Comparison of ENCODE assay signal across 8 mouse cellular contexts in genomic region chr15:96642436-96643405, GRCm38 (mm10). TPM values are rescaled to one million over a fixed set of nuclear protein-coding genes. Genes with fewer than 3 reads are reported as not detected.
DNase-seq lines count a peak whose midpoint lies in the region; ATAC-seq and TF ChIP-seq lines count a peak whose summit lies in the region.

Gene Slc38a1, minus strand, starts transcription at chr15:96642913.

- no peak for TF ChIP-seq CTCF in C2C12 (IDR thresholded peaks at IDR 0.05; ENCODE audit: control insufficient read depth, insufficient read depth, insufficient read length)

- H3K4me2 ChIP-seq in liver, embryonic 16.5 days (ENCODE audit: low read depth, low read length), result peak within 1 kb of the TSS; percentile 93
- peak within 1 kb of the TSS; percentile 80 for H3K4me2 ChIP-seq in neural tube, embryonic 12.5 days (replicated peaks)

- WGBS in heart, embryonic 10.5 days, result under 1% methylated on average over 69 of the region's 70 CpGs
- WGBS in liver, embryonic 16.5 days (ENCODE audit: insufficient replicate concordance), result under 1% methylated on average over 59 of the region's 70 CpGs
- WGBS in neural tube, embryonic 12.5 days, result under 1% methylated on average over 68 of the region's 70 CpGs

- peak within 1 kb of the TSS; percentile 79 for H3ac ChIP-seq in C2C12 (ENCODE audit: control insufficient read depth, insufficient read length, low read depth)

- peaks cover 43% of the 10 kb centered on the region for H3K79me2 ChIP-seq in C2C12 (ENCODE audit: control insufficient read depth, insufficient read depth)

- H3K9ac ChIP-seq in liver, embryonic 16.5 days (ENCODE audit: low read depth, low read length), result peak within 1 kb of the TSS; percentile 69
- peak within 1 kb of the TSS; percentile 99 for H3K9ac ChIP-seq in neural tube, embryonic 12.5 days

- peak; percentile 59 for DNase-seq in adrenal gland, adult 2 months
- DNase-seq in embryo, embryonic 11 days, result peak; percentile 89
- peak; percentile 89 for DNase-seq in heart, embryonic 10.5 days (ENCODE audit: low spot score)
- DNase-seq in kidney, postnatal 25 days, result peak; percentile 9 to 42
- DNase-seq in testis, postnatal 10 days (ENCODE audit: low spot score), result peak; percentile 59

- peak; percentile 61 for ATAC-seq in liver, embryonic 16.5 days (ENCODE audit: low read depth)
- peak; percentile 86 for ATAC-seq in neural tube, embryonic 12.5 days (ENCODE audit: low FRiP score, low read depth)

- H3K36me3 ChIP-seq in C2C12 (ENCODE audit: control insufficient read depth, insufficient read depth), result peaks cover 3% of the 10 kb centered on the region
- peaks cover 14% of the 10 kb centered on the region for H3K36me3 ChIP-seq in heart, embryonic 10.5 days
- H3K36me3 ChIP-seq in liver, embryonic 16.5 days (ENCODE audit: control insufficient read depth, insufficient read depth), result no peaks in the 10 kb centered on the region
- H3K36me3 ChIP-seq in neural tube, embryonic 12.5 days, result peaks cover 7% of the 10 kb centered on the region

- peak within 1 kb of the TSS; percentile 100 for H3K27ac ChIP-seq in heart, embryonic 10.5 days
- peak within 1 kb of the TSS; percentile 73 for H3K27ac ChIP-seq in liver, embryonic 16.5 days (ENCODE audit: low read length)
- peak within 1 kb of the TSS; percentile 99 for H3K27ac ChIP-seq in neural tube, embryonic 12.5 days

- peaks cover 41% of the 10 kb centered on the region for H3K4me1 ChIP-seq in heart, embryonic 10.5 days
- peaks cover 19% of the 10 kb centered on the region for H3K4me1 ChIP-seq in liver, embryonic 16.5 days (ENCODE audit: control insufficient read depth, low read depth, low read length)
- peaks cover 31% of the 10 kb centered on the region for H3K4me1 ChIP-seq in neural tube, embryonic 12.5 days

- H3K4me3 ChIP-seq in C2C12 (ENCODE audit: insufficient read depth, poor library complexity, severe bottlenecking), result peak within 1 kb of the TSS; percentile 81
- peak within 1 kb of the TSS; percentile 83 for H3K4me3 ChIP-seq in heart, embryonic 10.5 days
- H3K4me3 ChIP-seq in liver, embryonic 16.5 days (ENCODE audit: low read depth, low read length), result peak within 1 kb of the TSS; percentile 73
- peak within 1 kb of the TSS; percentile 81 for H3K4me3 ChIP-seq in neural tube, embryonic 12.5 days

- no peaks in the 10 kb centered on the region for H3K9me3 ChIP-seq in heart, embryonic 10.5 days
- no peaks in the 10 kb centered on the region for H3K9me3 ChIP-seq in liver, embryonic 16.5 days (replicated peaks; ENCODE audit: control insufficient read depth, low read length)
- no peaks in the 10 kb centered on the region for H3K9me3 ChIP-seq in neural tube, embryonic 12.5 days

- no peaks in the 10 kb centered on the region for H3K27me3 ChIP-seq in C2C12 (ENCODE audit: control insufficient read depth, insufficient read depth, insufficient read length)
- no peaks in the 10 kb centered on the region for H3K27me3 ChIP-seq in heart, embryonic 10.5 days (ENCODE audit: insufficient read depth, poor library complexity, severe bottlenecking)
- no peaks in the 10 kb centered on the region for H3K27me3 ChIP-seq in liver, embryonic 16.5 days (ENCODE audit: control insufficient read depth, insufficient read depth, low read depth, low read length)
- no peaks in the 10 kb centered on the region for H3K27me3 ChIP-seq in neural tube, embryonic 12.5 days (replicated peaks)

- peaks cover 34% of the 10 kb centered on the region for H3K79me3 ChIP-seq in C2C12 (ENCODE audit: low read depth)

TF ChIP-seq in C2C12, 6 proteins besides CTCF, POLR2A, EP300 and RAD21:
- TF ChIP-seq MAX (IDR thresholded peaks at IDR 0.05) (peak; percentile 20), MYOD1 (IDR thresholded peaks at IDR 0.05; ENCODE audit: control insufficient read depth, insufficient read length, low read depth) (no peak), USF1 (IDR thresholded peaks at IDR 0.05; ENCODE audit: low read depth) (peak; percentile 72), FOSL1 (IDR thresholded peaks at IDR 0.05; ENCODE audit: insufficient read depth, low read length, poor library complexity, severe bottlenecking) (no peak), MYOG (IDR thresholded peaks at IDR 0.05; ENCODE audit: control insufficient read depth, extremely low read depth, insufficient read length) (no peak), CEBPB (IDR thresholded peaks at IDR 0.05; ENCODE audit: low read depth) (no peak)

RNA-seq across cellular contexts. Expression of gene Slc38a1, which starts in this region (rescaled TPM):
- 31.8 TPM for polyA plus RNA-seq in C2C12 (2012; fragmentation: generic; extraction: Trizol)
- 10 to 100 TPM; 25.3 to 29.1 TPM for total RNA-seq in adrenal gland, adult 2 months (2021)
- polyA plus RNA-seq in adrenal gland, adult 2 months (2012; rRNA removed), result 4.4 and 6.5 TPM in 2 replicates
- polyA plus RNA-seq in heart, embryonic 10.5 days (2016; fragmentation: Nextera tagmentation; extraction: Ambion mirVana), result 90.5 and 96.2 TPM in 2 replicates
- polyA plus RNA-seq in liver, embryonic 16.5 days (2015; fragmentation: Nextera tagmentation; extraction: Ambion mirVana), result 12.3 and 13.4 TPM in 2 replicates
- 151 and 161 TPM in 2 replicates for polyA plus RNA-seq in neural tube, embryonic 12.5 days (2016; fragmentation: Nextera tagmentation; extraction: Ambion mirVana)

Comparison
In these comparisons a context has a peak if more than half of its experiments do, and no peak if none do; other contexts are left out.
1. Peak in every context shown above with its lines: DNase-seq, ATAC-seq, H3K4me3 ChIP-seq and H3K27ac ChIP-seq.
2. DNase-seq: peak in every context shown above with its lines; median percentile 89 in embryo, embryonic 11 days; 89 in heart, embryonic 10.5 days; 59 in adrenal gland, adult 2 months; 59 in testis, postnatal 10 days; 26 in kidney, postnatal 25 days.